Comparison of ENCODE assay signal across 23 mouse cellular contexts in the genomic region with DNA sequence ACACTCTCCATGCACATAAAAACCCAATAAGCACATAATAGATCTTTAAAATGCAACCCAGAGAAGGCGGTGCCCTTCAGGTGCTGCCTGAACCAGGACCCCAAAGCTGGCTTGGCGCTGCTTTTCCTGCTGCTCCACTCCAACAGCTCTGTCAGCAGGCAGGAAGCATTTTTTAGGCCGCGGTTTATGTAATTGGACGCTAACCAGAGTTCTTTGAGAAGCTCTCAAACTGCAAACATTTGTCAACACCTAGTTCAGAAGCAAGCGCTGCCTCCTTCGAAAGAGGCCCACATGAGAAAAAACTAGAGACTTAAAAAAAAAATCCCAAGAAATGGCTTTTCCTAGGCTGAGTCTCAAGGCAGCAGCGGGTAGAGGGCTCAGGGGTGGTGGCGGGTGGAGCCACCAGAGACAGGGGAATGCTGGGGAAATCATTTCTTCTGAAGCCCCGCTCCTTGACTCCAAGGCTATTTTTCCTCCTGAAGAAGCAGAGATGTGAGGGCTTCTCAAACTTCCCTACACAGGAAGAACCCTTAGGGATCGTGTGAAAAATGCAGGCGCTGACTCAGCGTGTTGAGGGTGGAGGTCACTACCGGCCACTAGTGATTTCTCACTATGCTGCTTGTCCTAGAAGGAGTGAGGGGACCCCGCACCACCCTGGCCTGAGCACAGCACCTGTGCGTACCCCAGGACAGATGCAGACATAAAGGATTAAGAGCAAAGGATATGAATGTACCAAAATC. TPM values are rescaled to one million over a fixed set of nuclear protein-coding genes. Genes with fewer than 3 reads are reported as not detected.
A peak's percentile ranks its signal among the peaks of the same experiment; 100 is the strongest.
DNase-seq lines count a peak whose midpoint lies in the region; ATAC-seq and TF ChIP-seq lines count a peak whose summit lies in the region.
"Had no signal": no experiment of that assay in that cellular context is flagged by ENCODE, and none has a peak within 500 bp of the region (broad histone marks: within the 10 kb centered on the region; RNA-seq: fewer than 3 reads in every experiment).

No protein-coding gene starts in this region.

- DNase-seq in kidney, postnatal 0 days (ENCODE audit: low spot score) = peak; percentile 17
- DNase-seq in kidney, postnatal 14 days = no peak
- DNase-seq in brain, adult 2 months (ENCODE audit: low read depth, low spot score) = peak; percentile 68
- DNase-seq in lung, adult 2 months = peak; percentile 12
- DNase-seq in lung, postnatal 25 days (ENCODE audit: low spot score) = peak; percentile 26
- DNase-seq in urinary bladder, postnatal 36 days (ENCODE audit: low spot score in 2 of 2) = no peak
- no peak for DNase-seq in cerebellum, postnatal 14 days
- DNase-seq: adrenal gland, postnatal 10 days; B cell, adult 2 months; cerebellum, adult 2 months; cerebellum, postnatal 36 days; gastrocnemius, postnatal 36 days; heart, adult 2 months; kidney, adult 18-20 months; left cerebral cortex, postnatal 4 days; thymus, postnatal 36 days had no signal

- H3K27ac ChIP-seq in kidney, postnatal 0 days = 0 out of 2 replicates have a peak overlapping the region, but pooled peaks have one; percentile 11
- H3K27ac ChIP-seq: heart, adult 2 months; hindbrain, embryonic 13.5 days; midbrain, embryonic 12.5 days had no signal

- H3K9ac ChIP-seq in kidney, postnatal 0 days (ENCODE audit: low read depth, low read length) = no peak overlapping the region
- H3K9ac ChIP-seq: hindbrain, embryonic 13.5 days; midbrain, embryonic 12.5 days had no signal

- 62% methylated on average over 16 of the region's 16 CpGs for WGBS in kidney, postnatal 0 days
- 47% methylated on average over 16 of the region's 16 CpGs for WGBS in lung, adult 2 months

- H3K36me3 ChIP-seq in kidney, postnatal 0 days (ENCODE audit: insufficient read depth, low read length) = no peaks in the 10 kb centered on the region
- H3K36me3 ChIP-seq: hindbrain, embryonic 13.5 days; midbrain, embryonic 12.5 days had no signal

- ATAC-seq in kidney, postnatal 0 days (replicated peaks; ENCODE audit: low FRiP score, low read depth) = no peak
- no peak for ATAC-seq in monocyte, adult 5-6 weeks (replicated peaks; ENCODE audit: insufficient number of reproducible peaks, low FRiP score, low TSS enrichment, poor library complexity, severe bottlenecking)
- ATAC-seq: inflammation-experienced regulatory T-cells, adult 6 months had no signal

- H3K4me3 ChIP-seq in kidney, postnatal 0 days (replicated peaks; ENCODE audit: low read depth, low read length) = no peak overlapping the region
- H3K4me3 ChIP-seq in lung, adult 2 months (replicated peaks; ENCODE audit: extremely low read depth, low read depth, low read length) = no peak overlapping the region
- H3K4me3 ChIP-seq: heart, adult 2 months; hindbrain, embryonic 13.5 days; midbrain, embryonic 12.5 days had no signal

- no peaks in the 10 kb centered on the region for H3K9me3 ChIP-seq in kidney, postnatal 0 days (replicated peaks; ENCODE audit: low read length)
- H3K9me3 ChIP-seq: hindbrain, embryonic 13.5 days; midbrain, embryonic 12.5 days had no signal

- H3K27me3 ChIP-seq in kidney, postnatal 0 days (ENCODE audit: insufficient read depth, low read length) = 0 out of 2 replicates have a peak, but pooled peaks cover 2% of the 10 kb centered on the region

- no peak for TF ChIP-seq POLR2A in lung, adult 2 months (IDR thresholded peaks at IDR 0.05; ENCODE audit: borderline replicate concordance, extremely low read depth, low read depth, low read length)

- no peak overlapping the region for H3K4me2 ChIP-seq in kidney, postnatal 0 days (ENCODE audit: low read length)
- H3K4me2 ChIP-seq: hindbrain, embryonic 13.5 days; midbrain, embryonic 12.5 days had no signal

- H3K4me1 ChIP-seq in kidney, postnatal 0 days (replicated peaks; ENCODE audit: insufficient read depth, low read length) = no peaks in the 10 kb centered on the region; the same call in 1 of the 2 replicates
- H3K4me1 ChIP-seq in lung, adult 2 months (ENCODE audit: control insufficient read depth, insufficient read depth, low read length) = no peaks in the 10 kb centered on the region

- no peak for TF ChIP-seq CTCF in kidney, postnatal 0 days (IDR thresholded peaks at IDR 0.05; ENCODE audit: low read depth)
- no peak for TF ChIP-seq CTCF in lung, adult 2 months (IDR thresholded peaks at IDR 0.05; ENCODE audit: insufficient read depth, low read length)

RNA-seq across cellular contexts. Expression of gene Scn5a, which starts 19.1 kb away (rescaled TPM):
- 0.12 and 0.18 TPM in 2 replicates for polyA plus RNA-seq in kidney, postnatal 0 days (2015; fragmentation: Nextera tagmentation; extraction: Ambion mirVana)
- 6.8 and 9.8 TPM in 2 replicates for polyA plus RNA-seq in lung, adult 2 months (2012; rRNA removed)
- not detected in 3 replicates for total RNA-seq in monocyte, adult 5-6 weeks (2017)
- total RNA-seq: liver, adult 2 months; megakaryocyte, adult 5-6 weeks; neutrophil, adult 5-6 weeks had no signal
- polyA plus RNA-seq: inflammation-experienced regulatory T-cells, adult 6 months; liver, adult 2 months had no signal

Comparison
In these comparisons a context has a peak if more than half of its experiments do, and no peak if none do; other contexts are left out.
1. DNase-seq: peak in kidney, postnatal 0 days (single experiment), brain, adult 2 months (single experiment), lung, adult 2 months (single experiment) and lung, postnatal 25 days (single experiment); none in kidney, postnatal 14 days (single experiment), urinary bladder, postnatal 36 days (0 of 2) and cerebellum, postnatal 14 days (0 of 2).